Mouse (Mus musculus): Measurements from ENCODE around the gene Gstz1. TPM values are rescaled to one million over a fixed set of nuclear protein-coding genes. Genes with fewer than 3 reads are reported as not detected.
A peak's percentile ranks its signal among the peaks of the same experiment; 100 is the strongest.

Gene Gstz1
- total RNA-seq (2021), result 10 to 100 TPM; 34.9 to 36.0 TPM
- long read RNA-seq, experiment 1, transcript Gstz1-201 (9 exons, 1,656 nt), result major isoform, 23 of 54 reads
- long read RNA-seq, experiment 1, partial matches to known transcripts, result 1 of 54 reads
- long read RNA-seq, experiment 1, other reads (novel, unspliced or antisense), result 29 of 54 reads
- long read RNA-seq, experiment 2, transcript Gstz1-201 (9 exons, 1,656 nt), result major isoform, 38 of 78 reads
- long read RNA-seq, experiment 2, partial matches to known transcripts, result 1 of 78 reads
- long read RNA-seq, experiment 2, other reads (novel, unspliced or antisense), result 37 of 78 reads

GRCm38 (mm10) chr12:87146966-87147365 is at the start of gene Gstz1:
Gene Gstz1, plus strand, starts transcription at chr12:87147165.
- intact Hi-C loops (cut with DNase I), result no loop called here
- peak; percentile 74 to 84 for DNase-seq

GRCm38 (mm10) chr12:87100331-87100730 is 46.6 kb upstream of the Gstz1 start:
- intact Hi-C loops (cut with DNase I), result no loop called here

GRCm38 (mm10) chr12:87102165-87102631 is 44.8 kb upstream of the Gstz1 start, which contains the start of gene Ngb:
Gene Ngb, minus strand, starts transcription at chr12:87102539.
- no peak for DNase-seq
- intact Hi-C loops (cut with DNase I), result no loop called here

More at GRCm38 (mm10) chr12:87100331-87100730, 46.6 kb upstream of the Gstz1 start:
- no peak for DNase-seq

- DNase-seq, result no peak
- intact Hi-C loops (cut with DNase I), result no loop called here
These were observed 43.5 kb upstream of the Gstz1 start for GRCm38 (mm10) chr12:87103471-87103870.

DNA sequence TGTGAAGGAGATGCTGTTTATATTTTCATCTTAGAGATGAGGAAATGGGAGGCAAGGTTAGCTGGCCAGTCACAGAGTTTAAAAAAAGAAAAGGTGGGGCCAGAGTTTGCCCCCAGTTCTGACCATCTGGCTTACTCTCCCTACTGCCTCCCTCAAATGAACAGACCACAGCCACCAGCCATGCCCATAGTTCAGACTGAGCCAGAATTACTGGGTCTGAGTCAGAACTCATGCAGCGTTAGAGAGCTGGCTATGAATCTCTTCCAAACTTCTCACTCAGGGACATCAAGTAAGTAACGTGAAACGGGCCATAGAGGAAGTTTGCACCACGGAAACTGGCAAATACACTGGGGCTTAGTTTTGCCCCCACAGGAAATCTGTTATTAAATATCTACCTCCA is 42.2 kb upstream of the Gstz1 start:
- intact Hi-C loops (cut with DNase I), result no loop called here
- DNase-seq, result no peak

DNA sequence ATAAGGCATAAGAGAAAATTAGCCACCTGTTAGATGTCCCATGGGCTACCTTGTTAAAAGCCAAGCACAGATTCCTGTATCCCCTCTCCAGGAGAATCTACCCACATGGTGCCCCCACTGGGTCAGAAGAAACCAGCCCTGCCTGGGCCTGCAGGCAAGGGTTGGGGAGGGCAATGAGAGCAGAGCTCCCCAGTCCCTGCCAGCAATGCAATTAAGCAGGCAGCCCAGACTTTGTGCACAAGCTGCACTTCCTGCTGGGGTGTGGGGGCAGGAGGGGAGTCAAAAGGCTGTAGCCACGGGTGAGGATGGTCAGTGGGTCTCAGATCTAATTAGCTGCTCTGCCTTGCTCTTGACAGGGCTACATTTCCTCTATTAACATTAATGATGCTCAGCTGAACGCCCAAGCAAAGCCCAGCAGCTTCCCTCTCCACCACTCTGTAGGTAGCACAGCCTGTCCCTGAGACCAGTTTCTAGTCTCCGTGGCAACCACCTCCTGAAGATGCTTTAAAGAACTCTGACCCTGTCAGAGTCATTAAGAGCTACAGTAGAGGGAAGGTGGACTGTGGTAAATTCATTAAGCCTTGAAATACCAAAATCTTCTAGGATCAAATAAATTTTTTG is 39.5 kb upstream of the Gstz1 start:
- DNase-seq, result no peak
- intact Hi-C loops (cut with DNase I), result no loop called here

- intact Hi-C loops (cut with DNase I), result no loop called here
- DNase-seq, result no peak
These were observed 24.9 kb upstream of the Gstz1 start for GRCm38 (mm10) chr12:87121918-87122589.

- intact Hi-C loops (cut with DNase I), result no loop called here
- DNase-seq, result no peak
These were observed 19.7 kb upstream of the Gstz1 start for GRCm38 (mm10) chr12:87127256-87127655.

DNA sequence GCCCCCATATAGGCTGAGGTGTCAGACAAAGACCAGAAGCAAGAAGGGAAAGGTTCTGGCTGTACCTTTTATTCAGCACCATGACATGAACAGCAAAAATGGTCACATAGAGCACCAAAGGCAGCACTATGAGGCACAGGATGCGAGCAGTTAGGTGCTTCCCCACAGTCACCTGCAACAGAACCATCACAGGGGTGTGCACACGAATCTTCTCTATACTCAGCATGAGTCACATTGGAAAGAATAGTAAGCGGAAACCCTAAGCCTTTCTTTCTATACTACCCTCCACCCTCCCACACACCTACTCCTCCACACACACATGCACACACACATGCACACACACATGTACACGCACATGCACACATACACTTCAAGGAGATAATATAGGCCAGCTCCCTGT is 16.7 kb upstream of the Gstz1 start:
- intact Hi-C loops (cut with DNase I), result loop anchor here (10.0 kb wide), 1 partner anchor 205 kb away; no protein-coding TSS in a partner anchor

DNA sequence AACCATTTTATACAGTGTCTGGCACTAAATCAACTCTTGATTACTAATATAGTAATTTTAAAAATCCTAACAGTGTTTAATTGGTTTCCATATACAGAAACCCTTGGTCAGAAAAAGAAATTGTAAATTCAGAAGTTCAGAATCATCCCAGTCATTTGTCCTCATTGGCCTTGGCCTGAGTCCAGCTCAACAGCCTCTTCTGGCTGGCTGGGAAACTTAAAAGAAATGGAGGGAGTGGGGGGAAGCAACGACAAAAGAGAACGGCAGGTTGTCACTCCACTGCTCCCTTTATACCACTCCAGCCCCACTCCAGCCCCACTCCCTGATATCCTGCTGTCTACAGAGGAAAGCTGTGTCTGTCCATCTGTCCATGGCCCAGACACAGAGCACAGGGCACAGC is 15.8 kb upstream of the Gstz1 start:
- DNase-seq, result no peak
- intact Hi-C loops (cut with DNase I), result loop anchor here (10.0 kb wide), 1 partner anchor 204 kb away; no protein-coding TSS in a partner anchor

More for the DNA sequence above, 16.7 kb upstream of the Gstz1 start:
- DNase-seq, result no peak

GRCm38 (mm10) chr12:87131619-87132018 is 15.3 kb upstream of the Gstz1 start:
- intact Hi-C loops (cut with DNase I), result loop anchor here (10.0 kb wide), 1 partner anchor 203 kb away; no protein-coding TSS in a partner anchor
- no peak for DNase-seq

DNA sequence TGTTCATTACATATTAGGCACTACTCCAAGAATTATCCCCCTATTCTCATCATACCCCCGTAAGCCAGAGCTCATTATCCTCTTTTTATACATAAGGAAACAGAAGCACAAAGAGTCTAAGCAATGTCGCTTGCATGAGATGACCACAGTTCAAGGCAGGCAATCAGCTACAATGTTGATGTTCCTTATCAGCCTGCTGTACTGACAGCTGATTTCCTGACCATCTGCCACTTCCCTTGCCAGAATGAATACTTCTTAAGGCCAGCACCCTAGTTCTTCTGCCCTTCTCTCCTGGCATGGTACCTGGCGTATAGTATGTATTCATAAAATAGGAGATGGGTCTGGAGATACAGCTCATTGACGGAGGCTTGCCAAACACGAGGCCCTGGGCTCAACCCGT is 14.8 kb upstream of the Gstz1 start:
- no peak for DNase-seq
- intact Hi-C loops (cut with DNase I), result loop anchor here (10.0 kb wide), 1 partner anchor 203 kb away; no protein-coding TSS in a partner anchor

DNA sequence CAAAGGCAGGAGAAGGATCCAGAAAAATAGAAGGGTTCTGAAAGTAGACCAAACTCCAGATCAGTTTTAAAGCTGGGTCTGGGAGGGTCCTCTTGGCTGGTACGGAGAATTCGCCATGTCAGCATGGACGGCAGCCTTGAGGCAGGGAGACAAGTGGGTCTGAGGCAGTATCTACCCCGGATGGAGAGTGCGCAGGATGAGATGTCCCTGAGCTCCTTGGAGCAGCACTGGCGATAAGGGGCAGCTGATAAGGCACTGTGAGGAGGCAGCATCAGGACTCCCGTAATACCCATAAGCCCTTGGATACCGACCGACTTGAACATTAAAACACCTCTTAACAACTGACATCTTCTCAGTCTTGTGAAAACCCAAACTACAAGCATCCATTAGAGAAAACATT is 14.2 kb upstream of the Gstz1 start:
- intact Hi-C loops (cut with DNase I), result loop anchor here (10.0 kb wide), 1 partner anchor 202 kb away; no protein-coding TSS in a partner anchor
- no peak for DNase-seq

DNA sequence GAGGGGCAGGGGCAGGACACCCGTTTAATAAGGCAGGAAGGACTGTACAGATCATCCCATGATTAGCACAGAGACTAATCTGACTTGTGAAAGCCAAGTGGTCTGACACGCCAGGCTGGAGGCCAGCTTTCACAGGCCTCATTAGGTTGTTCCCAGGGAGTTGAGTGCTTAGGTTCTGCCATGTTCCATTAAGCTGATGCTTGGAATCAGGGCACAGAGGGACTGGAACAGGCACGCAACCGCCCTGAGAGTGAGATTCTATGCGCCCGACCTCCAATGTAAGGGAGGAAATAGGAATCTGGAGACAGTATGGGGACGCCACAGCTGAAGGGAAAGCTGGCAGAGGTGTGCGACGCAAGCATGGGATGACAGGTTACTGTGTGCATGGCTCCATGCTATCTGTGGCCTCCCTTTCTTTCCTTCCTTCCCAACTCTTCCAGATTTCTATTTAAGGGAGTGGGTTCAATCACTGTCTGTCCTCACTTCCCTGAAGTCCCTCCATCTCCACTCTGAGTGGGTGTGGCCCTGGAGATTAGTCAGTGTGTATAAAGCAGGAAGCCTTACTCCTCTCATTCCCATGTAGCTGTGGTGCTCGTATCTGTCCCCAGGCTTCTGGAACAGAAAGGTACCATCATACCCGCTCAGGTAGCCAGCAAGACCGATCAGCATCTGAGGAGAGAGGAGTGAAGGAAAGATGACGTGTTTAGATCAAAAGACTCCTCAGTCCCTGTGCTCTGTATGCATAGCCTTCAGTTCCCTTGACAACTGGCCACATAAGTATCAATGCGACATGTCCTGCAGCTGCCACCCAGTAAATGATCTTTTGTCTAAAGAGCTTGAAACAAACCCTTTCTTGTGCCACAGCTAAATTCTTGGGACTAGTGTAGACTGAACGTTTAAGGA is 9.3 kb upstream of the Gstz1 start:
- no peak for DNase-seq
- intact Hi-C loops (cut with DNase I), result loop anchor here (10.0 kb wide), 1 partner anchor 197 kb away; no protein-coding TSS in a partner anchor

DNA sequence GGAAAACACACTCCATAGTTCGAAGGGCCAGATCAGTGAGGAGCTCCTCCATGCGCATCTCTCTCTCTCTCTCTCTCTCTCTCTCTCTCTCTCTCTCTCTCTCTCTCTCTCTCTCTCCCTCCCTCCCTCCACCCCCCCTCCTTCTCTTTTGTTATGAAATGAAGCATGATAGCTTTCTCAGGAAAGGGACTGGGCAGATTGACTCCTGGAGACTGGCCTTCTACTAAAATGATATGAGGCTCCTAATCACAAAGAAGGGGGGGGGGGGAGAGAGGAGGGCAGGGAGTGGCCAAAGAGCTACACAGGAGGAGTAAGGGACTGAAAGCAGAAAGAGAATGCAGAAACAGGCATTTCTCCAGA is 8.6 kb upstream of the Gstz1 start:
- DNase-seq, result no peak
- intact Hi-C loops (cut with DNase I), result loop anchor here (10.0 kb wide), 1 partner anchor 196 kb away; no protein-coding TSS in a partner anchor

GRCm38 (mm10) chr12:87138768-87139167 is 8.2 kb upstream of the Gstz1 start:
- intact Hi-C loops (cut with DNase I), result loop anchor here (10.0 kb wide), 1 partner anchor 196 kb away; no protein-coding TSS in a partner anchor
- no peak for DNase-seq

DNA sequence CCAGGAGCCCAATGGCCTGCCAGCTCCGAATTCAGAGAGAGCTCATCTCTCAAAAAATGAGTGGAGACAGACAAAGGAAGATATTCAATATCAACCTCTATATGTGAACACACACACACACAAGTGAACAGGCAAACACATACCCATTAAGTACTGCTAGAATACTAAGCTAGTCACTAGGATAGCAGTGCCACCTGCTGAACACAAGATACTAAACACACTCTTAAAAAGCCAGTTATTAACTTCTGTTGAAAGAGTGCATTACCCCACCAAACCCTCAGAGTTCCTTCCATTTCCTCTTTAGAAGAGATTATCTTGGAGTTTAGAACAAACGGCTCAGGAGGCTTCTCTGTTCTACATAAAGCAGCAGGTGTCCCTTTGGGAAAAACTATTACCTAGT is 4.8 kb upstream of the Gstz1 start:
- intact Hi-C loops (cut with DNase I), result no loop called here
- no peak for DNase-seq

GRCm38 (mm10) chr12:87147395-87148089 is 577 bp downstream of the Gstz1 start, which contains the start of gene Pomt2:
Gene Pomt2, minus strand, starts transcription at chr12:87147968.
- intact Hi-C loops (cut with DNase I), result no loop called here
- DNase-seq, result peak; percentile 83 to 91

- no peak for DNase-seq
- intact Hi-C loops (cut with DNase I), result no loop called here
These were observed 1.2 kb downstream of the Gstz1 start for GRCm38 (mm10) chr12:87148136-87148535.
